Mouse (Mus musculus): ENCODE measurements around the gene Maff.

- no peak for TF ChIP-seq POLR2A (IDR thresholded peaks at IDR 0.05; ENCODE audit: borderline replicate concordance, low read depth, low read length)
- TF ChIP-seq CTCF (IDR thresholded peaks at IDR 0.05; ENCODE audit: low read depth, low read length): no peak
Observed at GRCm38 (mm10) chr15:79342641-79343337, 3.6 kb upstream of the Maff start.
